Mouse (Mus musculus): ENCODE measurements at regions not wholly inside any gene's neighbourhood (a gene's known extent, or its start where the extent isn't known, plus 50 kb on each side); places are given as distances from the start of the nearest gene placed in this dataset.
"Not testable (repeated sequence)": the region's sequence is repeated elsewhere in the genome, so short reads cannot be mapped to it uniquely, and the experiment has no call there.

DNA sequence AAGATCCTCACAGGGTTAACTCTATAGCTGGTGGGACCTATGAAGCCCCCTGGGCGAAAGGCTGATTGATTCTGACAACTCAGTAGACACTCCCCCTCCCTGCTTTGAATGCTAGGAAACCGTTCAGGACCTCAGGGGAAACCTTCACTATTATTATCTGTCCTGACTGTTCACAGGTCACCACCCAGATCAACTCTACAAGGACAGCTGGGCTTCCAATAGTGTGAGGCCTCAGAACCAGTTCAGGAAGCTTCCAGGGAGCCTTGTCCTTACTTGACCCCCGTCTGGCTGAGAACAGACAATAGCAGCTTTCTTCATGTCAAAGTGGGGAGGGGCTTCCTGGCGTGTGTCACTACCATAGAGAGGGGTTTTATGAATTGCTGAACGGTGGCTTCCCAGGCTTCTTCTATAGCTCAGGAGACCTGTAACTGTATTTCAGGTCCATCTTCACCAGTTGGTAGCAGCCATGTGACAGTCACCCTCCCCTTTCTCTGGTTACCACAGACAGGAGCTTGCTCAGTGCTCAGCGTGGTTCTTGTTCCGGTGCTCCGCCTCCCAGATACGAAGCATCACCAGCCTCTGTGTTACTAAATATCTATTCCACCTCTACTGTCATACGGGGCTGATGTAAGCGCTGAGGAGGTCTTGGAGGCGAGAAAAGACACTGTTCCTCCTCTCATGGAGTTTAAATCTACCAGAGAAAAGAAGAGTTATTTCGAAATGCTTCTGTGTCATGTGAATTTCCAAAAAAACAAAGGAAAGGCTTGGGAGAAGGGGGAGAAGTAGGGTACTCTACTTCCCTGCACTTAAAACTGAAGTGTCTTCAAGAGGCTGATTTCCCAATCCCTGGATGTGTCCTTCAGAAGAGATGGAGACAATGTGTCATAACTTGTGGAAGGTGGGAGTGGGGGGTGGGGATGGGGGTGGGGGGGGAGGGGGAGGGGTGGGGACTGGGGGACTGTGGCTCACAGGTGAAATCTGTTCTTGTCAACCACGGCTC, 96.9 kb downstream of the Vcpkmt start:
- DNase-seq (ENCODE audit: low read depth, low spot score), result peak; percentile 86

DNA sequence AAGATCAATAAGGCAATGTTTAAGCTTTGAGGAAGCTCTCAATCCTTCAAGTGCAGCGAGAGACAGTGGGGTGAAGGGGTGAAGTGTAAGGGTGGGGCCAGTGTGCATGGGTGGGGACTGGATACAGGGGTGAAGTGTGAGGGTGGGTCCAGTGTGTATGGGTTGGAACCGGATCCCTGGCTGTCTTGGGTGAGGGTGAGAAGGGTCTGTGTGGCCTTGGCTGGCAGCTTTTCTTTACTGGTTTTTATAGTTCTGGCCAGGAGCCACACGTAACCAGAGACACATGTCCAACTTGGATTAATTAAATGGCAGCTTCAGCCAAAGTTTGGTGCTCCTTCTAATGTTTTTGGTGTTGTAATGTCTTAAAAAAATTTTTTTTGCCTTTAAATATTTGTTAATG, 101.4 kb downstream of the Vcpkmt start:
- no peak for DNase-seq (ENCODE audit: low read depth, low spot score)

DNA sequence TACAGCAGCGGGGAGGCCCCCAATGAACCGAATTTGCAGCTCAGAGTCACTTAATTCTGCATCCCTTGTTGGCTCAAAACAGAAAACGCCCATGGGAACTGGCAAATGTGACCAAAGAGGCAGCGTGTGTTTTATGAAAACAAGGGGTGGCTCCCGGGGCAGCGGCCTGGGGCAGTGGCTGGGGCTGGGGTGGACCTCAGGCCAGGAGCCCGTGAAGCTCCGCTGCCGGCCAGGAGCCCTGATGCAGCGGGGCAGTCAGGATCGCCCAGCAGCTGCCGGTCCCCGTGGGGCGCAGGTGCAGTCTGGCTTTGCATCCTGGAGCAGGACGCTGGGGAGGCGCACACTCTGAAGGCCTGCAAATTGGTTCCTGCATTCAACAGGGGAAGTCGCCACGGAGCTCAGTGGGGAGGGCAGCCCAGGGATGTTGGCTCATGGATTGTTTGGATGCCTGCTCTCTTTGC, 104.4 kb upstream of the Gm9887 start:
- DNase-seq (ENCODE audit: low read depth, low spot score), result peak; percentile 18

DNA sequence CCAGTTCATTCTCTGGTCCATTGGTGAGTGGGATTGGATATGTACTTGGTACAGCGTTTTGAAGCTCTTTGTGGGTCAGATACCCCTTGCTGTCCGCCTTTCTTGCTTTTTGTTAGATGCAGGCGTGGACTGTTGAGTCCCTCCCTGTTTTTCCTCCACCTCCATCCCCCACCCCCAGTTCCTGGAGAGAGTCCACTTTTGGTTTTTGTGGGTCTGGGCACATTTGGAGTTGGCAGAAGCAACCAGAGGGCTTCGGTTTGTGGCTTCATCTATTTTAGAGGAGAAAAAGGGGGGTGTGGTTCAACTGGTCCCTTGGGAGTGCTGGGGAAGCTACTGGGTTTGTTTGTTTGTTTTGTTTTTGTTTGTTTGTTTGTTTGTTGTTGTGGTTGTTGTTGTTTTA, 103.9 kb upstream of the Gm9887 start:
- no peak for DNase-seq (ENCODE audit: low read depth, low spot score)

DNA sequence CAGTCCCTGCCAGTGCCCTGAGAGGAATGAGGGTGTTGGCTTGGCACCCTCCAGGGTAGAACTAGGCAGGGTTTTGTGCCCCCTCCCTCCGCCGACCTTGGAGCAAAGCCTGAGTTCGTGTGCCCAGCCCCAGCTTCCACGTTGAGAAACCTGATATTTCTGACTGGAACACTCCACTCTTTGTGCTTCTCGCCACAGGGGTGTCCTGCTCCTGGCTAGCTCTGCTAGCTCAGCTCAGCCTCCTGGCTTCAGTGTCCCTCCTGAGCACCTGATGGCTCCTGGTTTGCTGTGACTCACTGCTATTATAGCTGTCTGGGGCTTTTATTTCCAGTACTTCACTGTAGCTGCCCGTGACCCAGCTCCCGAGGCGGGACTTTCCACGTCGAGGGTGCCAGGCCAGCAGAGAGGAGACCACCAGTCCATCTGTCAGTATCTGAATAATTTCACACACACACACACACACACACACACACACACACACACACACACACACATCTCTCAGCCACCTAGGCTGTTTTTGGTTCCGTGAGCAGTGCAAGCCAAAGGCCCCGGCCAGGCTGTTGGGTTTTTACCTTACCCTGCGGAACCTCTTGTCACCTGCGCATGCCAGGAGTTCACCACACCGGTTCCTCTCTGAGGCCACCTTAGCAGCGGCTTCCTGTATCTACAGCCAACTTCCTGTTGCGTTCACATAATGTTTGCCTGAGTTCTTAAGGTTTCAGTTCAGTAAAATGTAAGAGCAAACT, 102.8 kb upstream of the Gm9887 start:
- DNase-seq (ENCODE audit: low read depth, low spot score), result peak; percentile 89

DNA sequence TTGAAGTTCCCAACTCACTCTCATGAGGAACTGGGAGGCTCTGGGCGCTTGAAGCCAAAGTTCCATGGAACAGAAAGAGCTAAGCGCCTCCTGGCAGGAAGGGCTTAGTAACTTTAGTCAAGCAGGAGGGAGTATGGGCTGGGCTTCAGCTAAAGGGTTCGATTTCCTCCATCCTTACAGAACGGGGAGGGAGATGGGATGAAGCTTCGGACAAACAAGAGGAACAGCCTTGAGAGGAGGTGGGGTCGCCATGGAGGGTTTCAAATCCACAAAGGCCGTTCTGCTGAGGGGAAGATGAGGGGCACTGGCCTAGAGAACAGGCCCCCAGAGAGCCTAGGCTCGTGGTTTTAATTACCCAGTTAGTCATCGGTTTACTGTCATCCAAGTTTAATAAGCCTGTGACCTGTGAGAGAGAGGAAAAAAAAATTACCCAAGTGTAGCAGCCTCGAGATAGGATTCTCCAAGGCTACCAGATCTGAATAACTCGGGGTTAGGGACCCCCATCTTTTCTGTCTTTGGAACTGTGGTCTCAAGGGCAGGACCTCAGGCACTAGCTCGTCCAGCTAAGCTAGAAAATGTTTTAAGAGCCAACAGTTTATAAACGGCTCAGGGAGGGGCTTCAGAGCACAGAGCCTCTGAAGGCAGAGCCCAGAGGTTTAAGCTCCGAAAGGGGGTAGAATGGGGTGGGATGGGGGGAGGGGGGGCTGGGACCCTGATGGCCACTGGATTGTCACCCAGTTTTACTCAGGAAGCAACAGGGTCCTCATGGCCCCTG, 102.1 kb upstream of the Gm9887 start:
- DNase-seq (ENCODE audit: low read depth, low spot score), result no peak

DNA sequence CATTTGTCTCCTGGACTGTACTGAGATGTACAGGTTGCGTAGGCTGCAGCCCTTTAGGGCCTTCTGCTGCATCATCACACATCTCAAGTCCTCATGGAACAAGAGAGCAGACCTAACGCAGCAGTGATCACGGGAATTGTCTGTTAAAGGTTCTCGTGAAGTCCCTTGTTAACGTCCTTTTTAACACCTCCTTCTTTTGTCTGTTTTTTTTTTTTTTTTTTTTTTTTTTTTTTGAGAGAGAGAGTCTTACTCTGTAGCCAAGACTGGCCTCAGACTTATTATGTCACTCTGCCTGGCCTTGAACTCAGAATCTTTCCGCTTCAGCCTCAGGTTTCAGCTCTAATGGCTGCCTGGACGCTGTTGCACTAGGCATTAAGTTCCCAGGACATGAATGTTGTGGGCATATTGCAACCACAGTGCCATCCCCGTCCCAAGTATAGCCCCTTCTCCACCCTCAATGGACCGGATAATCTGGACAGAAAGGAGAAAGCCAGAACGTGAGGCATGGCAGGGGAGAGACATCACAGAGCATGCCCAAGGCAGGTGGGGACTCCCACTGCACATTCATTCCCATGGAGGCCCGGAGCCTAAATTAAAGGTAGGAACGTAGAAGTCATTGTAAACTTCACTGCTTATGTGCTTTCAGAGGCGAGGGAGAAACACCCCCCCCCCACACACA, 101.3 kb upstream of the Gm9887 start:
- no peak for DNase-seq (ENCODE audit: low read depth, low spot score)

DNA sequence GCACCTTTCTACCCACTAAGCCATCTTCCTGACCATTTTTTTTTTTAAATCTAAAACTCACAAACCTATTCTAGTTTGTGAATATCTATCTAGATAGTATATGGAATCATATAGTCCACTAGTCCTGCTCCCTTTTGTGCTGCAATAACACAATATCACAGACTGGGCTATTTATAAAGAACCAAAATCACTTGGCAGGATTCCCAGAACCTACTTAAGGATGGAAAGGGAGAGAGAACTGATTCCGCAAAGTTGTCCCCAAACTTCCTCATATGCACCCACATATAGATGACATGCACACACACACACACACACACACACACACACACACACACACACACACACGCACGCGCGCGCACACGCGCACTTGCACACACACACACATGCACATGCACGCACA, 100.7 kb upstream of the Gm9887 start:
- no peak for DNase-seq (ENCODE audit: low read depth, low spot score)

DNA sequence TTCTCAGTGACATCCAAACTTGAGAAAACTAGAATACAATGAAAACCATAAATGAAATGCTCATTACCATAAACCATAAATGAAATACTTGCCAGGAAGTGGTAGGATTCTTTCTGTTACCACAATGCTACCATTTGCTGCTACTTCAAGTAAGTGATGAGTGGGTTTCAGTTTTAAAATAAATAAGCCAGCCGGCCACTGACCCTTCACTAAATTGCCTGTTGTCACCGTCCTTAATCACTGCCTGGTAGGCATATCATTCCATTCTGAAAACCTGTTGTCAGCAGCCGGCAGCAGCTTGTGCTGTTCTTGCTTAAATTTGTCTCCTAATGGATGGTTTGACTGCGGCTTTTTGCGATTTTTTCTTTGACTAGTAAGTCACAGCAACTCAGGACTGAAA, 99.6 kb upstream of the Gm9887 start:
- no peak for DNase-seq (ENCODE audit: low read depth, low spot score)

DNA sequence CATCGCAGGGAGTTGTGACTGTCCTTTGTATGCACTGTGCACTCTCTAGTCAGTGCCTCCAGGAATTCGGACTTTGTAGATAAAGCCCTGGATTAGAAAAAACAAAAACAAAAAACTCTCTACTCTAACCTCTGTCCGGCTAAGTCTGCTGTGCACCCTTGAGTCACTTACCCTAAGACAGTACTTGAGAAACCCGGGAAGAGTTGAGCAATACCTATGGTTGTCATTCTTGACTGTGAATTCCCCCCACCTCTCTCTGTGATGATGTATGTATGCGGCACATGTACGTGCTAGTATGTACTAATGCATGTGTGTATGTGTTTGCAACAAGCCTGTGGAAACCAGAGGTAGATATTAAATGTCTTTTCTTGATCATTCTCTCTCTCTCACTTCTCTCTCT, 96.7 kb upstream of the Gm9887 start:
- DNase-seq (ENCODE audit: low read depth, low spot score), result no peak

DNA sequence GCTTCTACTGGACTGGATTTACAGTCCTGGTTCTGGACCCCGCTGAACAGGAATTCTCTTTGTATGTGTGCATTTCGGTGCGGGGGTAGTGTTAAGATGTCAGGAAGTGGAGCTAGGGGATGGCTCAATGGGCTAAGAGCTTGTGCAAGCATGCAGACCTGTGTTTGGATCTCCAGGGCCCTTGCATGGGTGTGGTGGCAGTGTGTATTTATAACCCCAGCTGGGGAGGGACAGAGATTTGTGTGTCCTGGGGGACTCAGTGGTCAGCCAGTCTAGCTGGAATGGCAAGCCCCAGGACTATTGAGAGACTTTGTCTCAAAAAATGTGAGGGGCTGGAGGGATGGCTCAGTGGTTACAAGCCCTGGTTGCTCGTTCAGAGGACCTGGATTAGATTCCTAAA, 95.1 kb upstream of the Gm9887 start:
- DNase-seq (ENCODE audit: low read depth, low spot score), result no peak

DNA sequence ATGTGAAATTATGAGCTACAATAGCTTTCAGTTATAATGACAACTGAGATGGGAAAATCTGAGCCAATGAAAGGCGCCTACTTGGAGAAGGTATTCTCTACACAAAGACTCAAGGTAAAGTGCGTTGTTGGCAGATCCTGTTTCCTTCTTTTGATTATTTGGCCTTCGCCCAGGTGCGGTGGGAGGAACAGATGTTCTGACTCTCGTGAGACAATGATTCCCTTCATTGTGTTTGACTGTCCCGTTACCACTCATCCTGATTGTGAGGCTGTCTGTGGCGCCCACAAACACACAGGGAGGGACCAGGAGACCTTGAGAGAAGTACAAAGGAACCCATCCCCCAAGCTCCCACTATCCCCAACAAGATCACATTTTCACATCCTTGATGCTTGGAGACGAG, 92.6 kb upstream of the Gm9887 start:
- no peak for DNase-seq (ENCODE audit: low read depth, low spot score)

DNA sequence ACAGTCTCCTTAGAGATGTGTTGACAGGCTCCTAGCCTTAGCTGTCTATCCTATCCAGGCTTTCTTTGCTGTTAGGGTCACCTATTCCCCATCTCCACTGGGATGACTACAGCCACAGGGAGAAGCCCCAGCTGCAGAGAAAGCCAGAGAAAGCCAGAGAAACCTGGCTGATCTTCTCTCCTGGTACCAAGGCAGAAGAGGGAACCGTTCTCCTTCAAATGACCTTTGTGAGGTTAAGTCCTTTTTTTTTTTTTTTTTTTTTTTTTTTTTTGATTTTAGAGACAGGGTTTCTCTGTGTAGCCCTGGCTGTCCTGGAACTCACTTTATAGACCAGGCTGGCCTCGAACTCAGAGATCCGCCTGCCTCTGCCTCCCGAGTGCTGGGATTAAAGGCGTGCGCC, 91.1 kb upstream of the Gm9887 start:
- DNase-seq (ENCODE audit: low read depth, low spot score), result not testable (repeated sequence)

DNA sequence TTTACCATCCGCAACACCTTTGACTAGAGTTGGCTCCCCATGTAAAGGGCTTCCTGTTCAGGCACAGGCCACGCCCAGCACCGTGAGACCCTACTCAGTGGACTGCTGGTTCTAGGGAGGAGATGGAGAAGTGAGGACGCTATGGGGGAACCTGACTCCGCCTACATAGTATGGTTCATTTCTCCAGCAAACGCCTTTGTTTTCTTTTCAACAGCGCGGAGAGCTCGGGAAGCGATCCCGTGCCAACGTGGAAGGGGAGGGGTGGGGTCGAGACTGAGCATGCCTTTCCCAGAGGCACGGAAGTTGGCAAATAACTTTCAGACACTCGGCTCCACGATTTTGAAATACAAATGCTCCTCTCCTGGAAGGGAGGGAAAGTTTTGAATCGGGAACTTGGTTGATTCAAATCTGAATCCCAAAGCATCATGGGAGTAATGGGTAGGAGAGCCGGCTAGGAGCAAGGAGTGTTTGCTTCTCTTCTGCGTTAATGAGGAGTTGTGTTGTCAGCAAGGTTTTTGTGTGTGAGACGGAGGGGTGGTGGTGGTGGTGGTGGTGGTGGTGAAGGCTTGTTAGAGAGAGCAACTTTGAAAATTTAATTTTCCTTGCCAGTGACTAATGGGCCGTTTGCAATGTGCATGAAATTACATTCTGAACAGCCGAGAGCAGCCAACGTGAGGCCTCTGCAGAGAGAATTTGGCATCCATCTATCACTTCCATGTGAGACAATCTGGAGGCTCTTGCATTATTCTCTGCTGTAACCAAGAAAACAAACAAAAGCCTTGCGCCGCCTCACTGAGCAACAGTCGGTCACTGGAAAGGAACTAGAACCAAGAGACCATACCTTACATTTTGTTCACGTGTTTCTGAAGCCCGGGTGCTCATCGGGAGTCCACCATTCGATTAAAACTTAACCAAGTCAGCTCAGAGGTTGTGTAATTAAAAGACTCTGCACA, 89.9 kb upstream of the Gm9887 start:
- peak; percentile 68 for DNase-seq (ENCODE audit: low read depth, low spot score)

DNA sequence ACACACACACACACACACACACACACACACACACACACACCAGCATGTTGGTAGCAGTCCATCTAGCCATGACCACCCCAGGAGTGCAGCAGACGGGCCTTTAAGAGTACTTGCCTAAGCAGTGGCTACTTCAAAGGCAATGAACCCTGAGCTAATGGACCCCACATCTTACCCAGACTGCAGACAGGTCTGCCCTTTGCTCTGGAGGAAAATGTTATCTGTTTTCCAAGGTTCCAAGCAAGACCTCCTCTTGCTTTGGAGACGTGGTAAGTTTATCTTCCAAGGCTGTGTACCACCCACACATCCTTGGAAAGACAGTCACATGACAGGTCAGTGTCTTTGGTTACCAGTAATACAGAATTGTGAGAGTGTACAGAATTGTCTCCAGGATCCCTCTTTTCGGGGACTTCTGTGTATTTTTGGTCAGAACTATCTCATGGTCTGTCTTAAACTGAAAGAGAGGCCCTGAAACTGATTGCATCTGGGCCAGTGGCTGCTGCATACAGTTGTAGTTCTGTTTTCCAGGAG, 88.4 kb upstream of the Gm9887 start:
- DNase-seq (ENCODE audit: low read depth, low spot score), result no peak

DNA sequence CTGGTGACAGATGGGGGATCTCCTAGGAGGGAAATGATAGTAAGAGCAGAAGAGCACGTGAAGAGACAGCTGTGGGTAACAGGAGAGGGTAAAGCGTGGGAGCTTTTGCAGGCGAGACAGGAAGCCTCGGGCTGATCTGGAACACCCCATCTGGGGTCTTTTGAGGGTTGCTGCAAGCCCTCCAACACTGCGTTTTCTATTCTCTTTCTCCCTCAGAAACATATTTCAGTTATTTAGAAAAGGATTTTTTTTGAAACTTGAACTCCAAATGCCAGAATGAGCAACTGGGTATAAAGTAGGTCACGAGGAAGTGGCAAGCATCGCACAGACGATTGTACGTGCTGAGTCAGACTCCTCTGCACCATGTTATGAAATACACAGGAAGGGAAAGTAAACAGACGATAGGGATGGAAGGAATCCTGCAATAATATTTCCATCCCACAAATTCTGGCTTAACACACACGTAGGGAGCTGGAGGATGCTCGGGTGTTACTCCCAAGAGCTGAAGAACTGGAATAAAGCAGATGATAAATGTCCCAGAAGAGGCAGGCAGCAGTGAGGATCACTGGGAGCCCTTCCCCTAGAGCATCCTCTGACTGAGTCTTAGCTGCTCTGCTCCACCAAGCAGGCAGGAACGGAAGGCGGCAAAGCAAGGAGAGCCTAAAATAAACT, 86.0 kb upstream of the Gm9887 start:
- peak; percentile 60 for DNase-seq (ENCODE audit: low read depth, low spot score)

DNA sequence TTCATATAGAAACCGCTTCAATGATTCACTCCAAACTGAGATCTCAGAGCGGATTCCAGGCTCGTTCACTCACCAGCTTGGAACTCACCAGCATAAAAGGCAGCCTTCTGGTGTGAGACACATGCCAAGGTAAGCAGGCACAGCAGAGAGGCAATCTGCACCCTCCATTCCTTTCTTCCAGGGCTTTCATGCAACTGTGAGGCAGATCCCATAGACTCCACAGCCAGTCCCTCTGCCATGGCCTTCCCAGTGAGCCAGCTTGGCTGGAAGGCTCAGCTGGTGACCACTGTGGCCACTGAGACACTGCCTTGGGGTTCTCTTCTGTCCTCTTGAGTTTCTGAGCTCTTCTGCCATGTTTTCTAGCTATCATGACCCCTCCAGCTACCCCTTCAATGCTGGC, 84.5 kb upstream of the Gm9887 start:
- DNase-seq (ENCODE audit: low read depth, low spot score), result no peak

DNA sequence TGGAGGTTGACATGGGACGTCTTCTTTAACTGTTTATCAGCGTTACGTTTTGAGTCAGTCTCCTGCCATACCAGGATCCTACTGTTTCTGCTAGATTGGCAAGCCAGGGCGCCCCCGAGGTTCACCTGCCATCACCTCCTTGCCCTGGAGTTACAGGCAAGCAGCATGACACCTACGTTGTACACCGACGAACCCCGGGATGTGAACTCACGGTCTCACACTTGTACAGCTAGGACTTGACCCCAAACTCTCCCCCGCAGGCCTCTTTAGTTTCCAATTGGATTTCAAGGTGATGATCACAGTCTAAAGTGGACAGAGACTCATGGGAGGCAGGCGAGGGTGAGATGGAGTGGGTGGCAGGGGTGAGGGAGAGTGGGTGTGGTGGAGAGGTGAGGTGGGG, 83.9 kb upstream of the Gm9887 start:
- no peak for DNase-seq (ENCODE audit: low read depth, low spot score)

DNA sequence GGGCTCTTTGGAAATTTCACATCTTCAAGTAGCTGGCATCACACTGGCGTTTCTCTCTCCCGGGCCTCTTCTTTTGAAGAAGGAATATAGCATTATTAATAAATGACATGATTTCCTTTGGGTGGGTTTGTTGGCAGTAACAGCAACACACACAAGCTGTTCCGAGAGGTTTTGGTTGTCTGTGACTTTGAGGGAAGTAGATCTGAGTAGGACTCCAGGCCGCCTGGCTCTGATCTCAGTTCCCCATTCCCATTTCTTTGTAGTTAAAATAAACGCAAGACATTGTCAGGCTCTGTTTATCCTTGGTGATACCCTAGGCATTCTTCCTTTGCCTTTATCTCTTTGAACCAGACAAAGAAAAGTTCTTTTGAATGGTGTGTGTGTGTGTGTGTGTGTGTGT, 83.3 kb upstream of the Gm9887 start:
- no peak for DNase-seq (ENCODE audit: low read depth, low spot score)

All from CD4-positive, CD25-positive, alpha-beta regulatory T cell, adult 2 months (primary cell).